Mouse (Mus musculus): ENCODE data around the gene Foxo3. TPM values are rescaled to one million over a fixed set of nuclear protein-coding genes. Genes with fewer than 3 reads are reported as not detected.

The Foxo3 gene
- polyA plus RNA-seq, 2 experiments: 10.8 to 16.6 TPM

DNA sequence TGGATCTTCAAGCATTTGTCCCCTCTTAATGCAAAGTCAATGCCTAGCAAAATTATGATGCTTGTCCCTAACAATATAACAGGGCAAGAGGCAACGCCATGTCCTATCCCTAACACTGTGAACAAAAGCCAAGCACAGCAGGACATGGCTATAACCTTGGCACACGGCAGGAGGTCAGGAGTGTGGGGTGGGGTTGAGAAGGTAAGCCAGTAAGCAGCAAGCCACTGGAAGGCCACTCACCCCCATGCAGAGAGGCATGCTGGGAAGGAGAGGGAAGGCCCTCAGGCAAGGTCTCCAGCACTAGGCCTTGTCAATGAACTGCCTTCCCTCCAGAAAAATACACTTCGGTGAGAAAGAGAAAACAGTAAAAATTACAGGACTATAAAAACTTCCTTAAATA, 30.1 kb downstream of the Foxo3 start:
- H3K4me2 ChIP-seq (replicated peaks; ENCODE audit: low read depth, low read length, severe bottlenecking): no peak overlapping the region
- H3K9ac ChIP-seq (ENCODE audit: low read depth, low read length, severe bottlenecking): no peak overlapping the region
- DNase-seq (ENCODE audit: low spot score) (no peak), ATAC-seq (ENCODE audit: low FRiP score, low read depth) (no peak)
- H3K4me1 ChIP-seq (ENCODE audit: control insufficient read depth, insufficient read depth, low read length): peaks cover 69% of the 10 kb centered on the region
- TF ChIP-seq POLR2A (IDR thresholded peaks at IDR 0.05; ENCODE audit: borderline replicate concordance, extremely low read depth, insufficient read depth, insufficient read length): no peak
- no peak overlapping the region for H3K4me3 ChIP-seq (replicated peaks; ENCODE audit: low read length)
- 0 out of 2 replicates have a peak overlapping the region, but pooled peaks have one; percentile 38 for H3K27ac ChIP-seq (replicated peaks; ENCODE audit: low read depth, low read length)
- H3K36me3 ChIP-seq (ENCODE audit: control insufficient read depth, insufficient read depth, low read length): no peaks in the 10 kb centered on the region
- WGBS: 35% methylated on average over 3 of the region's 3 CpGs
- H3K27me3 ChIP-seq (ENCODE audit: control insufficient read depth, insufficient read depth, low read length): no peaks in the 10 kb centered on the region
- no peaks in the 10 kb centered on the region for H3K9me3 ChIP-seq (ENCODE audit: control insufficient read depth, low read length)

DNA sequence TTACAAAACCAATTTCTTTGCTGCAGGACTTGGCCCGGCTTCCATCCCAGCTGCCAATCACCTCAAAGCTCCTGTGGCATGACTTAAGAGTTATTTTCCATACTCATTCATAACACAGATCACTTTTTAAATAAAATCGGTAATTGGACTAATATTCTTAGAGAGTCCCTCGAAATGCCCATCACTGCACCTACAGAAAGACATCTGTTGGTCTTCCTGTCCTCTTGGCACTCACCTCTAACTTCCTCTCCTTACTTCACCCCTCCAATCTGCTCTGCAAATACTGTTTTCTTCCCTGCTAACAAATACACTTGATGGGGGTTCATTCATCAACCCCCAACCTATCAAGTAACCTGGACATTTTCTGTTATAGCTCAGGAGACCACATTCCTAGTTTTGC, 30.9 kb downstream of the Foxo3 start:
- no peak overlapping the region for H3K4me3 ChIP-seq (replicated peaks; ENCODE audit: low read length)
- H3K36me3 ChIP-seq (ENCODE audit: control insufficient read depth, insufficient read depth, low read length): no peaks in the 10 kb centered on the region
- DNase-seq (ENCODE audit: low spot score): no peak
- ATAC-seq (ENCODE audit: low FRiP score, low read depth): no peak
- 0 out of 2 replicates have a peak overlapping the region, but pooled peaks have one; percentile 2 for H3K27ac ChIP-seq (replicated peaks; ENCODE audit: low read depth, low read length)
- 75% methylated on average over 3 of the region's 3 CpGs for WGBS
- no peaks in the 10 kb centered on the region for H3K27me3 ChIP-seq (ENCODE audit: control insufficient read depth, insufficient read depth, low read length)
- H3K9me3 ChIP-seq (ENCODE audit: control insufficient read depth, low read length): no peaks in the 10 kb centered on the region
- no peak overlapping the region for H3K9ac ChIP-seq (ENCODE audit: low read depth, low read length, severe bottlenecking)
- H3K4me2 ChIP-seq (replicated peaks; ENCODE audit: low read depth, low read length, severe bottlenecking): no peak overlapping the region; the same call in 1 of the 2 replicates
- TF ChIP-seq POLR2A (IDR thresholded peaks at IDR 0.05; ENCODE audit: borderline replicate concordance, extremely low read depth, insufficient read depth, insufficient read length): no peak
- peaks cover 60% of the 10 kb centered on the region for H3K4me1 ChIP-seq (ENCODE audit: control insufficient read depth, insufficient read depth, low read length)

DNA sequence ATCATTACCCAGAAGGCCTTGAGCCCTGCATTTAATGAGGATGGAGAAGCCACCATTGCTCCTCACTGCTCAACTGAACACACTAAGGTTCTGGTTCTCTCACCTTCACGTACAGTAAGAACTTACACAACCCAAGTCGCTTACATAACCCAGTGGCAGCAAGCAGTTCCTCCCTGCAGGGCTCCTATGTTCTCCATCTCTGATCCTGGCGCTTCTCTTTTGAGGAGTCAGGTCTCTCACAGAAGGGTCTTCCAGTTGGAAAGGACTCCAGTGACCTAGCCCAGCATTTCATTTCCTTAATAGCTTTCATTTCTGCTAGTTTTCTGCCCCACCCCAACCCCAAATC, 31.3 kb downstream of the Foxo3 start:
- H3K4me1 ChIP-seq (ENCODE audit: control insufficient read depth, insufficient read depth, low read length): peaks cover 56% of the 10 kb centered on the region
- WGBS: 62% methylated on average over 3 of the region's 3 CpGs
- H3K4me2 ChIP-seq (replicated peaks; ENCODE audit: low read depth, low read length, severe bottlenecking): no peak overlapping the region
- no peaks in the 10 kb centered on the region for H3K27me3 ChIP-seq (ENCODE audit: control insufficient read depth, insufficient read depth, low read length)
- DNase-seq (ENCODE audit: low spot score): no peak
- no peaks in the 10 kb centered on the region for H3K36me3 ChIP-seq (ENCODE audit: control insufficient read depth, insufficient read depth, low read length)
- ATAC-seq (ENCODE audit: low FRiP score, low read depth): no peak
- H3K27ac ChIP-seq (replicated peaks; ENCODE audit: low read depth, low read length): no peak overlapping the region
- no peaks in the 10 kb centered on the region for H3K9me3 ChIP-seq (ENCODE audit: control insufficient read depth, low read length)
- no peak overlapping the region for H3K4me3 ChIP-seq (replicated peaks; ENCODE audit: low read length)
- no peak for TF ChIP-seq POLR2A (IDR thresholded peaks at IDR 0.05; ENCODE audit: borderline replicate concordance, extremely low read depth, insufficient read depth, insufficient read length)
- H3K9ac ChIP-seq (ENCODE audit: low read depth, low read length, severe bottlenecking): no peak overlapping the region

DNA sequence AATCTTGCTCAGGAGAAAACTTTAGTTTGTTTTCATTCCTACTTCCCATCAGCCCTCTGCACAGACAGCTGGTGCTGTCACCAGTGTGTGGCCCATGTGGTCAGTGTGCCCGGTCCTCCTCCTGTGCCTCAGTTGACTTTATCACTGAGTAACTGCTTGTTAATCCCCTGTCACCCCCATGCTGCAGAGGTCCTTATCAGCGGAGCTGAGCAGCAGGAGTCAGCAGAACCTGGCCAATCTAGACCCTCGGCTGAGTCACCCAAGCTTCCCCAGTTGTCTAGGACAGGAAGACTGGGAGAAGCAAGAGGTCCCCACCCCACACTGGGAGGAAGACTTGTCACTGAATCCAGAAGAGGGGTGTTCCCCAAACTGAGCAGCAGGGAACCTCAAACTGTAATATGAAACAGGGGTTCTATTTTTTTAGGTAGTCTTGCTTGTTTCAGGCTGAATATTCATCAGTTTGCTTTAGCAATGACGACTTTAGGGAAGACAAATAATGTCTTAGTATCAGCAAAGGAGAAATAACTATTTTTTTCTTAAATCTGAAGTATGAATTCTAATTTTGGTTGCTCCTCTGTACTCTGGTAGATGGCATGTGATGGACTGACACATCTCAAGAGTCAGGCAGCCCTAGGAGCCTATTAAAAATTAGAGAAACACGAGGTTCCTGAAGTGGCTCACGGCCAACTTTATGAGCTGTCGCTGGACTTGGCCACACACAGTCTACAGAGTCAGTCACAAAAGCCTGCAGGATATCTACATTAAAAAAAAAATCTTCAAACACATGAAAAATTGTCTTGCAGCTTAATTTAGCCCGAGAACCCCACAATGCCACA, 31.9 kb downstream of the Foxo3 start:
- Histone ChIP-seq H3K9ac (ENCODE audit: low read depth, low read length, severe bottlenecking) (no peak overlapping the region), H3K4me3 (replicated peaks; ENCODE audit: low read length) (no peak overlapping the region), H3K27me3 (ENCODE audit: control insufficient read depth, insufficient read depth, low read length) (no peaks in the 10 kb centered on the region), H3K36me3 (ENCODE audit: control insufficient read depth, insufficient read depth, low read length) (no peaks in the 10 kb centered on the region), H3K4me2 (replicated peaks; ENCODE audit: low read depth, low read length, severe bottlenecking) (no peak overlapping the region), H3K27ac (replicated peaks; ENCODE audit: low read depth, low read length) (no peak overlapping the region), H3K9me3 (ENCODE audit: control insufficient read depth, low read length) (no peaks in the 10 kb centered on the region), H3K4me1 (ENCODE audit: control insufficient read depth, insufficient read depth, low read length) (peaks cover 52% of the 10 kb centered on the region)
- WGBS: 49% methylated on average over 8 of the region's 8 CpGs
- DNase-seq (ENCODE audit: low spot score) (no peak), ATAC-seq (ENCODE audit: low FRiP score, low read depth) (no peak)
- TF ChIP-seq POLR2A (IDR thresholded peaks at IDR 0.05; ENCODE audit: borderline replicate concordance, extremely low read depth, insufficient read depth, insufficient read length): no peak

DNA sequence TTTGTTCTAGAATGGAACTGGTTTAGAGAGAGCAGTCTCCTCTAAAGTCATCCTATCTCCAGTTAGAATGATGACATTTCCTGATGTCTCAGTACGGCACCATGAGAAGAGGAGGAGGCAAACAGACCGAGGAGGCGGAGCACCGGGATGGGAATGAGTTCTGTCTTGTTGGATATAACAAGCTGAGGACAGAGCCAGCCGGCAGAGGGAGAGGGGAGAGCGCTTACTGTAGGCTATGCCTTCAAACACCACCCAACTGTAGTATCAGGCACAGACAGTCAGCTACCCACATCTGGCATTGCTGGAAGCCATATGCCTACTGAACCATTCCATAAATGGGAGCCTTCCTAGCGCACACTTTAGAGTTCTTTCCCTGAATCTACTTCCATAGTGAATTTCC, 32.6 kb downstream of the Foxo3 start:
- Histone ChIP-seq H3K9ac (ENCODE audit: low read depth, low read length, severe bottlenecking) (no peak overlapping the region), H3K4me1 (ENCODE audit: control insufficient read depth, insufficient read depth, low read length) (peaks cover 50% of the 10 kb centered on the region), H3K9me3 (ENCODE audit: control insufficient read depth, low read length) (no peaks in the 10 kb centered on the region), H3K4me2 (replicated peaks; ENCODE audit: low read depth, low read length, severe bottlenecking) (no peak overlapping the region), H3K27ac (replicated peaks; ENCODE audit: low read depth, low read length) (no peak overlapping the region), H3K4me3 (replicated peaks; ENCODE audit: low read length) (no peak overlapping the region), H3K27me3 (ENCODE audit: control insufficient read depth, insufficient read depth, low read length) (no peaks in the 10 kb centered on the region), H3K36me3 (ENCODE audit: control insufficient read depth, insufficient read depth, low read length) (no peaks in the 10 kb centered on the region)
- DNase-seq (ENCODE audit: low spot score) (no peak), ATAC-seq (ENCODE audit: low FRiP score, low read depth) (no peak)
- TF ChIP-seq POLR2A (IDR thresholded peaks at IDR 0.05; ENCODE audit: borderline replicate concordance, extremely low read depth, insufficient read depth, insufficient read length): no peak
- 85% methylated on average over 7 of the region's 7 CpGs for WGBS

Measured in limb, embryonic 14.5 days (tissue).